Mouse (Mus musculus) E14TG2a.4 (cell line): ENCODE results near the gene Srsf7.

Experiments used
- CTCF ChIP-seq: conservative IDR thresholded peaks from 2 replicates; pipeline ENCODE4 v1.5.1; 2014; ENCODE audit warnings: low read length
- NANOG ChIP-seq: IDR thresholded peaks from 2 replicates; pipeline ENCODE4 v1.6.1; 2014; ENCODE audit warnings: borderline replicate concordance, low read length, mixed read lengths

GRCm38 (mm10) chr17:80151353-80151752 is 55.8 kb downstream of the Srsf7 start:
- TF ChIP-seq NANOG (peak; percentile 62; the same call in 1 of the 2 replicates), CTCF (no peak)
